Mouse (Mus musculus) heart, postnatal 0 days (tissue): Measurements from ENCODE around the gene Dand5.

ENCODE experiments used
- CTCF ChIP-seq: IDR thresholded peaks from 2 replicates; pipeline ENCODE4 v1.5.1; 2016; ENCODE audit warnings: antibody characterized with exemption, control low read depth, low read depth
- EP300 ChIP-seq: IDR thresholded peaks from 2 replicates; pipeline ENCODE4 v1.6.1; 2016; ENCODE audit warnings: antibody characterized with exemption, low read depth

- TF ChIP-seq CTCF: no peak
- no peak for TF ChIP-seq EP300
Measured at GRCm38 (mm10) chr8:84779519-84780224, 43.0 kb downstream of the Dand5 start.
